Mouse (Mus musculus): ENCODE results near the gene Serpinb1a. TPM values are rescaled to one million over a fixed set of nuclear protein-coding genes. Genes with fewer than 3 reads are reported as not detected.
A peak's percentile ranks its signal among the peaks of the same experiment; 100 is the strongest.

Gene Serpinb1a
- total and polyA plus RNA-seq, 2 experiments, result 5.1 to 11.2 TPM

GRCm38 (mm10) chr13:32795166-32795565 lies 55.8 kb downstream of the Serpinb1a start:
- no peak overlapping the region for H3K4me3 ChIP-seq (ENCODE audit: insufficient read depth, low read depth, low read length)
- no peak overlapping the region for H3K9ac ChIP-seq (ENCODE audit: low read depth, low read length)
- H3K4me1 ChIP-seq (ENCODE audit: control insufficient read depth, insufficient read depth, low read length), result peaks cover 10% of the 10 kb centered on the region
- no peaks in the 10 kb centered on the region for H3K36me3 ChIP-seq (ENCODE audit: control insufficient read depth, insufficient read depth, low read length)
- TF ChIP-seq CTCF (IDR thresholded peaks at IDR 0.05; ENCODE audit: low read depth, low read length) (no peak), POLR2A (IDR thresholded peaks at IDR 0.05; ENCODE audit: extremely low read depth, insufficient read depth, low read length) (no peak)
- H3K27ac ChIP-seq (replicated peaks; ENCODE audit: insufficient read depth, low read depth, low read length), result peak overlapping the region; percentile 99
- DNase-seq (ENCODE audit: extremely low read depth, low read depth, low spot score), result peak; percentile 89
- no peaks in the 10 kb centered on the region for H3K79me2 ChIP-seq (ENCODE audit: control insufficient read depth, insufficient read depth, low read length)
- WGBS, result 34% methylated on average over 5 of the region's 5 CpGs
- H3K27me3 ChIP-seq (ENCODE audit: control insufficient read depth, insufficient read depth, low read length), result no peaks in the 10 kb centered on the region

DNA sequence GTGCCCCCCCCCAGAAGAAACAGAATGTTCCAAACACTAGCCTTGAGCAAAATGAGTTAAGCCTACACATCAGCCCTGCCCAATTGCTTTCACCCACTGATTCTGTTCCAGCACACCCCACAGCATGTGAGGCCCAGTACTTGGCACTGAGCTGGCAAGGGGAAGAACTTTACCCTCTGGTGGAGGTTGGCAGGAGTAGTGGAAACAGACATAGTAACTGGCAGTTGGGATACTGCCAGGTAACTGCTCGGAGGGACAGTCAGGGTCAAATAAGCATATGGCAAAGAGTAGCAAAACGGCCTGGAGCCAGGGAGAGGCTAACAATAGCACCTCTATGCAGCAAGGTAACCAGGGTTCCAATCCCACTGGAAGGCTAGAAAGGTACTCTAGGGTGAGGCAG lies 56.4 kb downstream of the Serpinb1a start:
- 23% methylated on average over 2 of the region's 2 CpGs for WGBS

More for the DNA sequence above, 56.4 kb downstream of the Serpinb1a start:
- Histone ChIP-seq H3K27ac (replicated peaks; ENCODE audit: insufficient read depth, low read depth, low read length) (peak overlapping the region; percentile 99), H3K27me3 (ENCODE audit: control insufficient read depth, insufficient read depth, low read length) (no peaks in the 10 kb centered on the region), H3K79me2 (ENCODE audit: control insufficient read depth, insufficient read depth, low read length) (no peaks in the 10 kb centered on the region), H3K36me3 (ENCODE audit: control insufficient read depth, insufficient read depth, low read length) (no peaks in the 10 kb centered on the region), H3K9ac (ENCODE audit: low read depth, low read length) (peak overlapping the region; percentile 48; the same call in 1 of the 2 replicates), H3K4me3 (ENCODE audit: insufficient read depth, low read depth, low read length) (no peak overlapping the region), H3K4me1 (ENCODE audit: control insufficient read depth, insufficient read depth, low read length) (peaks cover 10% of the 10 kb centered on the region)
- TF ChIP-seq CTCF (IDR thresholded peaks at IDR 0.05; ENCODE audit: low read depth, low read length), result no peak
- TF ChIP-seq POLR2A (IDR thresholded peaks at IDR 0.05; ENCODE audit: extremely low read depth, insufficient read depth, low read length), result no peak
- peak; percentile 97 for DNase-seq (ENCODE audit: extremely low read depth, low read depth, low spot score)

Other genes starting within 250 kb of the Serpinb1a start
- gene Mylk4, start 67.2 kb downstream of the Serpinb1a start, total RNA-seq (2014; rRNA removed), result 0.37 TPM in 1 of 2 replicates, not detected in the other
- gene Mylk4, start 67.2 kb downstream of the Serpinb1a start, polyA plus RNA-seq (2012; rRNA removed), result not detected in 2 replicates
- 33.9 and 43.8 TPM in 2 replicates for gene Wrnip1, start 49.1 kb downstream of the Serpinb1a start, total RNA-seq (2014; rRNA removed)
- gene Wrnip1, start 49.1 kb downstream of the Serpinb1a start, polyA plus RNA-seq (2012; rRNA removed), result 38.7 and 49.8 TPM in 2 replicates
- gene D930007J09Rik, start 48.3 kb downstream of the Serpinb1a start, total RNA-seq (2014; rRNA removed), result not detected in 2 replicates
- gene D930007J09Rik, start 48.3 kb downstream of the Serpinb1a start, polyA plus RNA-seq (2012; rRNA removed), result 0.60 TPM in 1 of 2 replicates, not detected in the other
- gene Serpinb1c, start 47.0 kb upstream of the Serpinb1a start, total RNA-seq (2014; rRNA removed), result 0.28 TPM in 1 of 2 replicates, not detected in the other
- gene Serpinb1c, start 47.0 kb upstream of the Serpinb1a start, polyA plus RNA-seq (2012; rRNA removed), result 0.15 TPM in 1 of 2 replicates, not detected in the other
- 2.6 and 2.7 TPM in 2 replicates for gene Serpinb6b, start 114.0 kb upstream of the Serpinb1a start, total RNA-seq (2014; rRNA removed)
- 0.33 and 0.60 TPM in 2 replicates for gene Serpinb6b, start 114.0 kb upstream of the Serpinb1a start, polyA plus RNA-seq (2012; rRNA removed)
- gene Serpinb9, start 152.1 kb upstream of the Serpinb1a start, total RNA-seq (2014; rRNA removed), result 7.2 and 11.9 TPM in 2 replicates
- 1.8 and 2.6 TPM in 2 replicates for gene Serpinb9, start 152.1 kb upstream of the Serpinb1a start, polyA plus RNA-seq (2012; rRNA removed)
- gene Serpinb9b, start 176.2 kb upstream of the Serpinb1a start, total RNA-seq (2014; rRNA removed), result not detected in 2 replicates
- 0.04 and 0.05 TPM in 2 replicates for gene Serpinb9b, start 176.2 kb upstream of the Serpinb1a start, polyA plus RNA-seq (2012; rRNA removed)
- 0.09 TPM in 1 of 2 replicates, not detected in the other for gene Serpinb1b, start 227.4 kb upstream of the Serpinb1a start, total RNA-seq (2014; rRNA removed)
- gene Serpinb1b, start 227.4 kb upstream of the Serpinb1a start, polyA plus RNA-seq (2012; rRNA removed), result not detected in 2 replicates